Mouse (Mus musculus) erythroid progenitor cell, adult 5-6 weeks (primary cell): ENCODE data around the gene Arhgap28. TPM values are rescaled to one million over a fixed set of nuclear protein-coding genes. Genes with fewer than 3 reads are reported as not detected.

Experiments used
- ATAC-seq: replicated peaks from 2 replicates; pipeline ENCODE4 v1.8.0; 2016; ENCODE audit warnings: moderate number of reproducible peaks, mild to moderate bottlenecking, moderate TSS enrichment, inconsistent platforms; ENCODE audit not compliant: poor library complexity, low FRiP score, severe bottlenecking
- total RNA-seq, 2 experiments: library from RNA; stranded (forward) in 1 of 2; stranded (reverse) in 1 of 2; fragments of 150-400 nt in 1 of 2; fragments of 186-747, 209-891 nt in 1 of 2; gene quantifications; 2 replicates each; pipeline versions ENCODE4 v1.2.3 to v1.2.4; 2015 to 2017; ENCODE audit warnings: low replicate concordance in 2 of 2

The Arhgap28 gene
- total RNA-seq, 2 experiments from 2014 or later, result not detected

DNA sequence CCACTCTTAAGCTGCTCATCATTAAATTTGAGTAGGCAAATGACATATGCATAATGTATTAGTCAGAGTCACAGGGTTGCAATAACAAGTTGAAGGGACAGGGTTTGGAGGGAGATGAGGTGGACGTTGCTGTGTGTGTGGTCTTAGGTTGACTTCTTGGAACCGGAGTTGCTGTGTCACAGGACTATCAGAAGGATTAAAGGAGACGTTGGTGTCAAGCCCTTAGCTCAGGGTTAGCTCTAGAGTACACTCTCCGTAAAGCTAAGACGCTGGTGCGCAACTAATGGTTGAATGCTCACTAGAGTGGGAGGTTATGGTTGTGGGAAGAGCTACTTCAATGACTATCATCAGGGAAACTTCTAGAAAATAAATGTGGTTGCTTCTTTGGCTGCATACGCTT, 9.1 kb downstream of the Arhgap28 start:
- no peak for ATAC-seq

DNA sequence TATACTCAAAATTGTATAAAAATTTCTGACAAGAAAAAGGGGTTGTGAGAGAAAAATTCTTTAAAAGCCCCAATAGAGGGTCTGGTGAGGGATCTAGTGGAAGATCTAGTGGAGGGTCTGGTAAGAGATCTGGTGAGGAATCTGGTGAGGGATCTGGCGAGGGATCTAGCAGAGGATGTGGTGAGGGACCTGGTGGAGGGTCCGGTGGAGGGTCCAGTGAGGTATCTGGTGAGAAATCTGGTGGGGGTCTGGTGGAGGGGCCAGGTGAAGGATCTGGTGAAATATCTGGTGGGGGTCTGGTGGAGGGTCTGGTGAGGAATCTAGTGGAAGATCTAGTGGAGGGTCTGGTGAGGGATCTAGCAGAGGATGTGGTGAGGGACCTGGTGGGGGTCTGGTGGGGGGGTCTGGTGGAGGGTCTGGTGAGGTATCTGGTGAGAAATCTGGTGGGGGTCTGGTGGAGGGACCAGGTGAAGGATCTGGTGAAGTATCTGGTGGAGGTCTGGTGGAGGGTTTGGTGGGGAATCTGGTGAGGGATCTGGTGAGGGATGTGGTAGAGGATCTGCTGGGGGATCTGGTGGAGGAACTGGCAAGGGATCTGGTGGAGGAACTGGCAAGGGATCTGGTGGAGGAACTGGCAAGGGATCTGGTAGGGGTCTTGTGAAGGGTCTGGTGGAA, 10.4 kb downstream of the Arhgap28 start:
- no peak for ATAC-seq

- ATAC-seq, result no peak
These were observed 14.2 kb downstream of the Arhgap28 start for GRCm38 (mm10) chr17:67989716-67990115.

GRCm38 (mm10) chr17:67988920-67989621, 14.8 kb downstream of the Arhgap28 start:
- no peak for ATAC-seq

DNA sequence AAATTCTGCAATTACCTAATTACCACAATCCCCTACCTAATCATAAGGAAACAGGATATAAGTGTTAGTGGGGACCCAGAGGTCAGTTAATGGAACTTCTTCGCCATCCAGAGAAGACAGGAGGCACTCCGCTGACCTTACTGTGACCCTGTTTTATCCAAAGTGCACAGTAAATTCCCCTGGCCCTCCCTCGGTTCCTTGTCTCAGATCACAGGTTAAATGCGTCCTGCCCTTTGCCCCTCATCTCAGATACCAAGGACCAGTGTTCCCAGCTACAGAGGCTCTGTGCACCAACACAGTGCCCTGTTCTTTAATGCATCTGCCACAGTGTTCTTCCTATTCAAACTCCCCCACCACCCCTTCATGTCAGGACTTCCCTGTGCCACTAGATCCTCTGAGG, 18.4 kb downstream of the Arhgap28 start:
- no peak for ATAC-seq

DNA sequence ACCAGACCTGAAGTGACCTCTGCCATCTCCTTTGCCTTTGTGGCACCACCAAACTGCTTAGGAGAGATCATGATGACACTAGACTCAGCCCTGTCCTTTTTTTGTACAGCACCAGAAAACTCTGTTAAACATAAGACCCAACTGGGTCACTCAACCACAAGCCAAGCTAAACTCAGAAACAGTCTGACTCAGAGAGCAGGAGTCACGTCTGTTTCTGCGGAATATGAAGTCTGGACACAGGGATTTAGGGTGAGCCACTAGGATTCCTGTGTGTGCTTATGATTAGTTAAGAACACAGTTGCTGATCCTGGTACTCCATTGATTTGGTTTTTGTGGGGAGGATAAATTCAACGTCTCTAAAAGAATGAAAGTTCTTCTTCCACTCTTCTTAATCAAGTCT, 23.3 kb downstream of the Arhgap28 start:
- ATAC-seq, result no peak

DNA sequence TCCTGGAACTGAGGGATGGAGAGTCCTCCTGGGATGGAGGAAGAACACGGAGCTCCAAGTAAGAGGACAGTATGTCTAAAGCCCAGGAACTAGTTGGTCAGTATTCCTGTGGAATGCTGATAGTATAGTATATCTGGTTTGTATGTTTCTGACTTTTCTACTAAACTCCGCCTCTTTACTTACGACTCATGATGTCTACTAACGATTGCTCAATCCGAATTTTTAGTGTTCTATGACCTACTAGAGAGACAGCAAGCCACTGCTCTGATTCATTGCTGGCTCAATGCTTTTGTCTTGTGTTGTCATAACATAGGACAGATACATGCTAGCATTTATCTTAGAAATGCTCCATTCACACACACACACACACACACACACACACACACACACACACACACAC, 24.7 kb downstream of the Arhgap28 start:
- ATAC-seq, result no peak

- ATAC-seq, result no peak
These were observed 25.1 kb downstream of the Arhgap28 start for GRCm38 (mm10) chr17:67978786-67979185.

GRCm38 (mm10) chr17:67976465-67976864, 27.5 kb downstream of the Arhgap28 start:
- no peak for ATAC-seq

GRCm38 (mm10) chr17:67976027-67976426, 27.9 kb downstream of the Arhgap28 start:
- no peak for ATAC-seq

DNA sequence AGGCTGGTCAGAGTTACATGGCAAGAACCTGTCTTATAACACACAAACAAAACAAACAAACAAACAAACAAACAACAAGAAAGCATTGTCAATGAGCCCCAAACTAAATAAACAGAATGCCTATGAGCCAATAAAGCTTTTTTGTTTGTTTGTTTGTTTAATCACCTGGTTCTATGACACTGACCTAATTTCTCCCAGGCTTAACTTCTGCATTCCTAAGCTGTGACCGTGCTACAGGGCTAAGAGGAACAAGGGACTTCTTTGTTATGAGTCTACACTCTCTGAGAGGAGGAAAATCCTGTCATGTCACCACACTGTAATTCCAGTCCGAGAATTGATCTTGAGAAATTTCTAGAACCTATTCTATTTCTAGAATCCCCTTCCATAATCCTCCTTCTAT, 29.2 kb downstream of the Arhgap28 start:
- ATAC-seq, result no peak

DNA sequence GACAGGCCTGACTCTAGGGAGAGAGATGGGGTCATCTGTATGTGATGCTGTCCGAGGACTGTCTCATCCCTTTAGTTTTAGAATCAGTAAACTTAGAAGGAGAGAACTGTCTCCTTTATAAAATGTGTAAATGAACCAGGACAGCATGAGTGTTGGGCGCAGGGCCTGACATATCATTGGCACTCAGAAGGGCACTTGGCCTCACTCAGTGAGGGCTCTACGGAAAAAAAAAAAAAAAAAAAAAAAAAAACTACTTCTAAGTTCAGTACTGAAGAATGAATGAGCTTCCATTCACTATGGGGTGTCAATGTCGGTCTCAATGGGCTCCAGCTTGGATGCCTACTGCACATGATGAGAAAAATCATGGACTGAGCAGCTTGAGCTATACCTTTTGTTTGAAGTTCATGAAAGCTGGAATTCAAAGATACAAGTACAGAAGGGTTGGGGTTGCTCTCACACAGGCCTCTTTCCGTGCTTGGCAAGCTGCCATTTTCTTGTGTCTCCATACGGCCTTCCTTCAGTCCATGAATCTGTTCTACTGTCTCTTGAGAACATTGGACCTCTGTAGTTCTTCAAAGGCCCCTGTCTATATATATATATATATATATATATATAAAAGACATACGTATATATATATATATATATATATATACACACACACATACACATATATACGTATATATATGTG, 36.9 kb downstream of the Arhgap28 start:
- no peak for ATAC-seq

- ATAC-seq, result no peak
These were observed 41.1 kb downstream of the Arhgap28 start for GRCm38 (mm10) chr17:67962858-67963257.

- ATAC-seq, result no peak
These were observed 41.9 kb downstream of the Arhgap28 start for GRCm38 (mm10) chr17:67962020-67962419.

DNA sequence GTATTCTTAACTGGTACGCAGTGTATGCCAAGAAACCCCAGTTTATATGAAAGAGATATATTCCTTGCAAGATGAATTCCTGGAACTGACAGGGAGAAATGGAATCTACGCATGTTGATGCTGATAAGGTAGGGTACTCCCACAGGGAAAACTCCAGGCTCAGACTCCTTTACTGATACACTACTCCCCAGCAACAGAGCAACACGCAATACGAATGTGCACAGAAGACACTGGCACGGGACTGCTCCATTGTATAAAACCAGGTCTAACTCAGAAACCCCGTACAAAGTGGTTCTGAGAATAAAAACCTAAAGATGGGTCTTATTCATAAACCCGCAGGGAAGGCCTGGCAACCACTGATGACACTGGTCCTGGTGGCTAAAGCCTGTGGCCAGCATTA, 45.0 kb downstream of the Arhgap28 start:
- ATAC-seq, result no peak

- ATAC-seq, result no peak
These were observed 46.3 kb downstream of the Arhgap28 start for GRCm38 (mm10) chr17:67957603-67958002.

GRCm38 (mm10) chr17:67955876-67956690, 47.8 kb downstream of the Arhgap28 start:
- no peak for ATAC-seq

GRCm38 (mm10) chr17:67954961-67955360, 49.0 kb downstream of the Arhgap28 start:
- ATAC-seq, result no peak

DNA sequence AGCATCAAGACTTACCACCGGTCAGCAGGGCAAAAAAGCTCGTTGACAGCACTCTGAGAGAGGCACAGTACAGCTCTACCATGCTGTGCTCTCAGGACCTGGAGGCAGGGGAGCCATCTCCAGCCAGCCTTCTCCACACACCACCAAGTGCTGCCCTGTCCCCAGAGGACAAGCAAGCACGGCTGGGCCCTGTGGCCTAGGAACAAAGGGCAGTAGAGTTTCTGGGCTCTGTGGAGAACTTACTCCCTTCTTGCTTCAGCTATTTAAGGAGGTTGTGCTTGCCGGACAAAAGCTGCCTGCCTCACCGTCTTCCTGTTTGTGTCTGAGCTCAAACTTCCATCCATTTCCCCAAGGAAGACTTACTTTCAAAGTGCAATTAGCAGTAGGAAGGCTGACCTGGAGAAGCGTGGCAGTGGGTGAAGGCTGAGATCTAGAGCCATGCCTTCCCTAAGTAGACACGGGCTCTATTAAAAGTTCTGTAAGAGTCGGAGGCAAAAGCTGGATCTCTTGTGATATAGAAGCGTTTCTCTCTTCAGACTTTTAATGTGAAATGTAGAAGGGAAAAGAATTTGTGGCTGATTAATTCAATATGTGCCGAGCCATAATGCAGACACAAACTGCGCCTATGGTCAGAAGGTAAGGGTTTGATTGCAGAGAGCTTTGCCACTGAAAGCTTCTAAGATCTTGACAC, 53.3 kb downstream of the Arhgap28 start:
- ATAC-seq, result no peak

- ATAC-seq, result no peak
These were observed 55.3 kb downstream of the Arhgap28 start for GRCm38 (mm10) chr17:67948601-67949000.
